Mouse (Mus musculus): Measurements from ENCODE around the gene Abi3. TPM values are rescaled to one million over a fixed set of nuclear protein-coding genes. Genes with fewer than 3 reads are reported as not detected.
"Not testable (repeated sequence)": the region's sequence is repeated elsewhere in the genome, so short reads cannot be mapped to it uniquely, and the experiment has no call there.

The Abi3 gene
- 2.4 and 2.6 TPM in 2 replicates for polyA plus RNA-seq (2014; fragmentation: Nextera tagmentation; extraction: Ambion mirVana)

DNA sequence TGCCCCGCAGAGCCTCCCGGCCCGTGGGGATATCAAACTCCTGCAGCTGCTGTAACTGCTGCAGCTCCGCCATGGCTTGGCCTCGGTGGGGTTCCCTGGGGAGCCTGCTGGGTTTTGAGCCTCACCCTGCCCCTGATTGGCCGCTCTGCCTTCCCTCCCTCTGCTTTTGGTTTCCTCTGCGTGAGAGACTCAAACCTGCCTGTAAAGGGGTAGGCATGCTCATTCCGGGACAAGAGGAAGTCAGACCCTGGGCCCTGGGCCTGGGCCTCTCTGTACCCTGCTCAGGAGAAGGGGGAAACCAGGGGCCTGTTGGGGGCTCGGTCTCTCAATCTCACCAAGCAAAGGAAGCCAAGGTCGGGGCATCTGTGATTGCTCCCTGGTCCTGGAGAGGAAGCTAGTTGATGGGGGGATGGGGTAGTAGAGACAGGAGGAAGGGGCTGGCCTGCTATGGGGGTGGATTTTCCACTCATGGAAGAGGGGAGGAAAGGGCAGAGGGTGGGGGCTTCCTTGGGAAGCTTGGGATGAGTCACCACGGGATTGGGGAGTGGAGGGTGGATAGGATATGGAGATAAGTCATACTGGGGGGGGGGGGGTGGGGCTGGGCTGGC is at the start of gene Abi3:
Abi3 (minus strand) TSS at position 403 of the 608 bp plus-strand sequence.
- H3K9ac ChIP-seq (ENCODE audit: low read depth, low read length) = no peak within 1 kb of the TSS
- H3K4me2 ChIP-seq (replicated peaks; ENCODE audit: low read depth, low read length) = no peak within 1 kb of the TSS

DNA sequence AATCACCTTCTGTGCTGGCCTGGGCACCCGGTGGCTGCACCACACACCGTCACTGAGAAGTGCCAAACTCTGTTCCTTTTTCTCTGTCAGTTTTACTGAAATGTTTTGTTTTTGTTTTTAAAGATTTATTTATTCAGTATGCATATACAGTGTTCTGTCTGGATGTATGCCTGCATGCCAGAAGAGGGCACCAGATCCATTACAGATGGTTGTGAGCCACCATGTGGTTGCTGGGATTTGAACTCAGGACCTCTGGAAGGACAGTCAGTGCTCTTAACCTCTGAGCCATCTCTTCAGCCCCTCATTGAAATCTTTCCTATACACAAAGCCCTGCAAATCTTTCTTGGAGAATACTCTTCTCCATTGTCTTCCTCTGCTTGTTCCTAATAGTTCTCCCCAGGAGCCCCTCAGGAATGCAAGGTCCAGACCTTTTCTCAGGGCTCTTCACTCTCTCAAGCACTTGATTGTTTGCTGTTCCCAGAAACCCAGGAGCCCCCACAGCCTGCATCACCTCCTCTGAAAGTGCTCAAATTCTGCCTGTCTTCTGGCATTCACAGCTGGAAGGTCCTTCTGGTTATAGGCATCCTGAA is 48.3 kb upstream of the Abi3 start:
- H3K4me2 ChIP-seq (replicated peaks; ENCODE audit: low read depth, low read length) = no peak overlapping the region
- H3K4me3 ChIP-seq (ENCODE audit: low read depth, low read length) = no peak overlapping the region
- no peak overlapping the region for H3K9ac ChIP-seq (ENCODE audit: low read depth, low read length)
- WGBS = 65% methylated on average over 2 of the region's 2 CpGs
- DNase-seq (ENCODE audit: low spot score) (no peak), ATAC-seq (ENCODE audit: low FRiP score) (no peak)
- H3K4me1 ChIP-seq (replicated peaks; ENCODE audit: control insufficient read depth, insufficient read depth, low read length) = no peaks in the 10 kb centered on the region
- no peaks in the 10 kb centered on the region for H3K36me3 ChIP-seq (ENCODE audit: control insufficient read depth, insufficient read depth, low read length)
- H3K9me3 ChIP-seq (ENCODE audit: control insufficient read depth, low read length) = no peaks in the 10 kb centered on the region
- H3K27me3 ChIP-seq (ENCODE audit: control insufficient read depth, insufficient read depth, low read length) = no peaks in the 10 kb centered on the region
- no peak overlapping the region for H3K27ac ChIP-seq (ENCODE audit: low read depth, low read length)

More for the DNA sequence above, at the start of gene Abi3:
- Histone ChIP-seq H3K4me3 (ENCODE audit: low read depth, low read length) (no peak within 1 kb of the TSS), H3K4me1 (replicated peaks; ENCODE audit: control insufficient read depth, insufficient read depth, low read length) (no peaks in the 10 kb centered on the region), H3K27me3 (ENCODE audit: control insufficient read depth, insufficient read depth, low read length) (0 out of 2 replicates have a peak, but pooled peaks cover 3% of the 10 kb centered on the region), H3K36me3 (ENCODE audit: control insufficient read depth, insufficient read depth, low read length) (no peaks in the 10 kb centered on the region), H3K9me3 (ENCODE audit: control insufficient read depth, low read length) (no peaks in the 10 kb centered on the region), H3K27ac (ENCODE audit: low read depth, low read length) (no peak within 1 kb of the TSS)
- 12% methylated on average over 11 of the region's 11 CpGs for WGBS
- DNase-seq (ENCODE audit: low spot score) (no peak), ATAC-seq (ENCODE audit: low FRiP score) (no peak)

DNA sequence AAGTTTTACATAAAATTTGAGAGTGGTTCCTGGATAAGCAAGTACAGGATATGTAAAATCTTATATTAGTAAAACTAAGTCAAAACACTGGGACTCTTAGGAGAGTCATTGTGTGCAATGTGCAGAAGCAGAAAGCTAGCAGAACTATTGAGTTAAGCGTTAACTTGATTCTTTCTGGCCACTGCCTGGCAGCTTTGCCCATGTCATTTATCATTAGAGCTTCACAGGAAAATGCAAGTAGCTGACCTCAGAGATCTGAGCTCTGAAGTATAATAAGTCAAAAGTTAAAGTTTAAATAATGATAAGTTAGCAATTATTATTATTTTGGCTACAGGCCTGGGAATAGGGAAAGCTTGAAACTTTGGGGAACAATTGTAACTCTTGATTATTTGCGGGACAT is 37.6 kb upstream of the Abi3 start:
- H3K36me3 ChIP-seq (ENCODE audit: control insufficient read depth, insufficient read depth, low read length); H3K4me2 ChIP-seq (replicated peaks; ENCODE audit: low read depth, low read length); H3K9ac ChIP-seq (ENCODE audit: low read depth, low read length); H3K4me1 ChIP-seq (replicated peaks; ENCODE audit: control insufficient read depth, insufficient read depth, low read length); ATAC-seq (ENCODE audit: low FRiP score); DNase-seq (ENCODE audit: low spot score); H3K27ac ChIP-seq (ENCODE audit: low read depth, low read length); H3K4me3 ChIP-seq (ENCODE audit: low read depth, low read length); H3K9me3 ChIP-seq (ENCODE audit: control insufficient read depth, low read length); H3K27me3 ChIP-seq (ENCODE audit: control insufficient read depth, insufficient read depth, low read length): not testable (repeated sequence)
- WGBS = 68% methylated on average over 2 of the region's 2 CpGs

GRCm38 (mm10) chr11:95876296-95876695 is 34.0 kb upstream of the Abi3 start:
- Histone ChIP-seq H3K4me2 (replicated peaks; ENCODE audit: low read depth, low read length) (no peak overlapping the region), H3K27ac (ENCODE audit: low read depth, low read length) (no peak overlapping the region), H3K4me3 (ENCODE audit: low read depth, low read length) (no peak overlapping the region), H3K9ac (ENCODE audit: low read depth, low read length) (no peak overlapping the region), H3K36me3 (ENCODE audit: control insufficient read depth, insufficient read depth, low read length) (no peaks in the 10 kb centered on the region), H3K9me3 (ENCODE audit: control insufficient read depth, low read length) (no peaks in the 10 kb centered on the region), H3K27me3 (ENCODE audit: control insufficient read depth, insufficient read depth, low read length) (no peaks in the 10 kb centered on the region), H3K4me1 (replicated peaks; ENCODE audit: control insufficient read depth, insufficient read depth, low read length) (no peaks in the 10 kb centered on the region)
- WGBS = 25% methylated on average over 7 of the region's 7 CpGs
- DNase-seq (ENCODE audit: low spot score) = peak; percentile 82
- no peak for ATAC-seq (ENCODE audit: low FRiP score)

DNA sequence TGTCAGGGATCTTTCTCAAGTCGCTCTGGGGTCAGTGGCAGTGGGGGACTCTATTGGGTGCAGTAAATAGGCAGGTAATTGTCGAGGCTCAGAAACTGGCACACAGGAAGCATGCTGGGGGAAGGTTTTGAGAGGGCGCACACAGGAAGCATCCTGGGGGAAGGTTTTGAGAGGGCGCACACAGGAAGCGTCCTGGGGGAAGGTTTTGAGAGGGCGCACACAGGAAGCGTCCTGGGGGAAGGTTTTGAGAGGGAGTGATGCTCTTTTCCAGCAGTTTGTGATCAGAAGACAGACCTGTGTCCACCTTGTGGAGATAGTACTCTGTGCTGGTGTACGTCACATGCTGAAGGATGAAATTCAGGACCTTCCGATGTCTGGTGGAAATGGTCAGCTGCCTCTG is 33.5 kb upstream of the Abi3 start:
- Histone ChIP-seq H3K9ac (ENCODE audit: low read depth, low read length) (no peak overlapping the region), H3K4me2 (replicated peaks; ENCODE audit: low read depth, low read length) (no peak overlapping the region), H3K27ac (ENCODE audit: low read depth, low read length) (no peak overlapping the region), H3K27me3 (ENCODE audit: control insufficient read depth, insufficient read depth, low read length) (no peaks in the 10 kb centered on the region), H3K4me3 (ENCODE audit: low read depth, low read length) (no peak overlapping the region), H3K4me1 (replicated peaks; ENCODE audit: control insufficient read depth, insufficient read depth, low read length) (no peaks in the 10 kb centered on the region), H3K9me3 (ENCODE audit: control insufficient read depth, low read length) (no peaks in the 10 kb centered on the region), H3K36me3 (ENCODE audit: control insufficient read depth, insufficient read depth, low read length) (no peaks in the 10 kb centered on the region)
- ATAC-seq (ENCODE audit: low FRiP score) (no peak), DNase-seq (ENCODE audit: low spot score) (peak; percentile 8)
- 27% methylated on average over 9 of the region's 9 CpGs for WGBS

DNA sequence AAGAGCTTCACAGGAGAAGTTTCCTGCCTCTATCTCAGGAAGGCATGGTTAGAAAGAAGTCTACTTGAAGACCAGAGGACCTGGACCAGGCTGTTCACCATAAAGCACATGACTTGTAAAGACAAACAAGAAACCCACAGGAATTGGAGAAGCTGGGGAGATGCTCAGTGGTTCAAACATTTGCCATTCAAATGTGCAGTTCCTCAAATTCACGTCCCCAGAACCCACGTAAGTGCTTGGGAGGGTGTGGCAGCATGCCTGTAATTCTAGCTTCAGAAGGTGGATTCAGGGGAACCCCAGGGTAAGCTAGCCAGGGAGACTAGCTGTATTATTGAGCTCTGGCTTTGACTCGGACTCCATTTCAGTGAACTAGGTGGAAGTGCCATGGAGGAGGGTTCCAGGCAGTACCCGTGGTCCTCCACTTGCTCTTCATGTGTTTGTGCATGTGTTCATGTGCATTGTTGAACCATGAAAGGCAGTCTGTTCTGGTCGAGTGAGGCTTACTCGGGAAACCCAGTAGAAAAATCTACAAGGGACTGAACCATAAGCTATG is 27.7 kb upstream of the Abi3 start:
- no peaks in the 10 kb centered on the region for H3K9me3 ChIP-seq (ENCODE audit: control insufficient read depth, low read length)
- 74% methylated on average over 6 of the region's 6 CpGs for WGBS
- no peak for DNase-seq (ENCODE audit: low spot score)
- no peak overlapping the region for H3K4me3 ChIP-seq (ENCODE audit: low read depth, low read length)
- no peaks in the 10 kb centered on the region for H3K4me1 ChIP-seq (replicated peaks; ENCODE audit: control insufficient read depth, insufficient read depth, low read length)
- no peaks in the 10 kb centered on the region for H3K36me3 ChIP-seq (ENCODE audit: control insufficient read depth, insufficient read depth, low read length)
- H3K9ac ChIP-seq (ENCODE audit: low read depth, low read length) = no peak overlapping the region
- no peak overlapping the region for H3K27ac ChIP-seq (ENCODE audit: low read depth, low read length)
- H3K4me2 ChIP-seq (replicated peaks; ENCODE audit: low read depth, low read length) = no peak overlapping the region
- ATAC-seq (ENCODE audit: low FRiP score) = no peak
- no peaks in the 10 kb centered on the region for H3K27me3 ChIP-seq (ENCODE audit: control insufficient read depth, insufficient read depth, low read length)

DNA sequence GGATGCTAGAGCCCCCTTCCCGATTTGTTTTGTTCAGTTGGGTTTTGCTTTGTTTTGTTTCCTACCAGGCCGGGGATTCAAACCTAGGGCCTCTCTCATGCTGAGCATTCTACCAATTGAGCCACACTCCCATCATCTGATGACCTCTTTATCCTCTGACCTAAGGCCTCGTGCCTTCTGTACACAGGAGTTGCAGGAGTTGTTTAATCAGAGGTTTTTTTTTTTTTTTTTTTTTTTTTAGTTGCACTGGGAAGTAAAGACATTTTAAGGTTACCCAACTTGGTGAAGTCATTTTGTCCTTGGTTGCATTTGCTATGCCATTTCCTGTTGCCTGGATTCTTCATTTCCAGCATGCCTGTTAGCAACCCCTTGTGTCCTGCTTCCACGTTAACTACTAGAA is 27.2 kb upstream of the Abi3 start:
- no peak overlapping the region for H3K4me3 ChIP-seq (ENCODE audit: low read depth, low read length)
- no peak for DNase-seq (ENCODE audit: low spot score)
- no peak for ATAC-seq (ENCODE audit: low FRiP score)
- no peak overlapping the region for H3K4me2 ChIP-seq (replicated peaks; ENCODE audit: low read depth, low read length)
- no peaks in the 10 kb centered on the region for H3K9me3 ChIP-seq (ENCODE audit: control insufficient read depth, low read length)
- H3K27ac ChIP-seq (ENCODE audit: low read depth, low read length) = no peak overlapping the region
- H3K4me1 ChIP-seq (replicated peaks; ENCODE audit: control insufficient read depth, insufficient read depth, low read length) = no peaks in the 10 kb centered on the region
- WGBS = 80% methylated on average over 4 of the region's 4 CpGs
- H3K36me3 ChIP-seq (ENCODE audit: control insufficient read depth, insufficient read depth, low read length) = no peaks in the 10 kb centered on the region
- no peak overlapping the region for H3K9ac ChIP-seq (ENCODE audit: low read depth, low read length)
- H3K27me3 ChIP-seq (ENCODE audit: control insufficient read depth, insufficient read depth, low read length) = no peaks in the 10 kb centered on the region

DNA sequence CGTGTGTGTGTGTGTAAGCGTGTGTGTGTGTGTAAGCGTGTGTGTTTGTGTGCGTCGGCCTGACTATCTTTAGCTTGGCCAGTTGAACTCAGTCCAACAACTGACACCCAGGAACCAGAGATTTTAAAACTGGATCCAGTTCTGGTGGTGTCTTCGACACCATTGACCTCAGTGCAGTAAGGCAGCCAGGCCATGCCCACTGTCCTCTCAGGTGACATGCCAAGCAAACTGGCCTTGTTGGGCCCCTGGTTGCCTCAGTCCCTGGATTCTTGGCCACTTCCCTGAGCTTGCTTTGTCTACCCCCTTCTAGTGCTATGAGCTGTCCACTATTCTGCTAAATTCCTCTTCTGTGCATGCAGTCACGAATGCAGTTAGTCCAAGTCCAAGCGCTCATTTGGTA is 19.1 kb upstream of the Abi3 start:
- Histone ChIP-seq H3K4me1 (replicated peaks; ENCODE audit: control insufficient read depth, insufficient read depth, low read length) (no peaks in the 10 kb centered on the region; the same call in 1 of the 2 replicates), H3K27ac (ENCODE audit: low read depth, low read length) (no peak overlapping the region), H3K36me3 (ENCODE audit: control insufficient read depth, insufficient read depth, low read length) (no peaks in the 10 kb centered on the region), H3K27me3 (ENCODE audit: control insufficient read depth, insufficient read depth, low read length) (no peaks in the 10 kb centered on the region), H3K4me2 (replicated peaks; ENCODE audit: low read depth, low read length) (no peak overlapping the region), H3K9ac (ENCODE audit: low read depth, low read length) (no peak overlapping the region), H3K9me3 (ENCODE audit: control insufficient read depth, low read length) (no peaks in the 10 kb centered on the region), H3K4me3 (ENCODE audit: low read depth, low read length) (no peak overlapping the region)
- DNase-seq (ENCODE audit: low spot score) = no peak
- 95% methylated on average over 8 of the region's 8 CpGs for WGBS
- no peak for ATAC-seq (ENCODE audit: low FRiP score)

DNA sequence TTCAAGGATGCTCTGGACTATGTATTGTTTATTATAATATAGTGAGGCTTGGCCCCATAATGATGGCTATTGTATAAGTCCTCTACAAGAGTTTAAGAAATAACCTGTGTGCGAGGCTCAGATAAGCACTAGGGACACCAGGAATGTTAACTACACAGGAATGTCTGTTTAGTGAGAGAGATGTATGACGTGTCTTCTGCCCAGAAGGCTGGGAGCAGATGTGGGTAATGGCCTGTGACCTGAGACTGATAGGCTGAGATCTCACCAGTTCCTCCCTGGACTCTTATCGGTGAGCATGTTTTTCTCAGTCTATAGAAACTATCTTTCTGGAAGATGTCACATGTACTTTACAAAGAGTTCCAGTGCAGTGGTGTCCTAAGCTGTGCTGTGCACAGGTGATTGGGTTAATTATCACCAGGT is 17.8 kb upstream of the Abi3 start:
- H3K4me3 ChIP-seq (ENCODE audit: low read depth, low read length) = peak overlapping the region; percentile 70
- no peak overlapping the region for H3K27ac ChIP-seq (ENCODE audit: low read depth, low read length)
- no peak for ATAC-seq (ENCODE audit: low FRiP score)
- DNase-seq (ENCODE audit: low spot score) = peak; percentile 26
- peak overlapping the region; percentile 64 for H3K4me2 ChIP-seq (replicated peaks; ENCODE audit: low read depth, low read length)
- peak overlapping the region; percentile 58; the same call in 1 of the 2 replicates for H3K9ac ChIP-seq (ENCODE audit: low read depth, low read length)
- no peaks in the 10 kb centered on the region for H3K36me3 ChIP-seq (ENCODE audit: control insufficient read depth, insufficient read depth, low read length)
- 43% methylated on average over 3 of the region's 3 CpGs for WGBS
- H3K9me3 ChIP-seq (ENCODE audit: control insufficient read depth, low read length) = no peaks in the 10 kb centered on the region
- H3K27me3 ChIP-seq (ENCODE audit: control insufficient read depth, insufficient read depth, low read length) = no peaks in the 10 kb centered on the region
- H3K4me1 ChIP-seq (replicated peaks; ENCODE audit: control insufficient read depth, insufficient read depth, low read length) = no peaks in the 10 kb centered on the region; the same call in 1 of the 2 replicates
